Mouse (Mus musculus) embryonic facial prominence, embryonic 14.5 days (tissue): ENCODE data around the gene Ddx23. TPM values are rescaled to one million over a fixed set of nuclear protein-coding genes. Genes with fewer than 3 reads are reported as not detected.

Experiments
- ATAC-seq: fragments of 200-750 bp; cut with Nextera tagmentation; 2 replicates; pipeline ENCODE4 v1.8.0; 2017; ENCODE audit warnings: low read depth, moderate number of reproducible peaks, moderate TSS enrichment
- DNase-seq: peaks from one replicate; pipeline ENCODE4 v3.0.0-alpha.2; 2015; ENCODE audit warnings: low spot score
- H3K27ac ChIP-seq: fragments of 300-500 bp; sonication (generic); replicated peaks from 2 replicates; pipeline ENCODE4 v1.5.1; 2014; ENCODE audit warnings: low read depth, mild to moderate bottlenecking, low read length, moderate library complexity
- H3K27me3 ChIP-seq: fragments of 300-500 bp; sonication (generic); replicated peaks from 2 replicates; pipeline ENCODE4 v1.6.1; 2014; ENCODE audit warnings: low read length; ENCODE audit not compliant: control insufficient read depth, insufficient read depth
- H3K36me3 ChIP-seq: fragments of 300-500 bp; sonication (generic); 2 replicates; pipeline ENCODE4 v1.6.1; 2014; ENCODE audit warnings: low read length, mixed read lengths; ENCODE audit not compliant: control insufficient read depth, insufficient read depth
- H3K4me1 ChIP-seq: fragments of 300-500 bp; sonication (generic); 2 replicates; pipeline ENCODE4 v1.6.1; 2014; ENCODE audit warnings: antibody characterized with exemption, low read length; ENCODE audit not compliant: control insufficient read depth, insufficient read depth
- H3K4me2 ChIP-seq: fragments of 300-500 bp; sonication (generic); 2 replicates; pipeline ENCODE4 v1.6.1; 2014; ENCODE audit warnings: low read depth, mild to moderate bottlenecking, low read length, moderate library complexity, mixed read lengths
- H3K4me3 ChIP-seq: fragments of 300-500 bp; sonication (generic); 2 replicates; pipeline ENCODE4 v1.5.1; 2014; ENCODE audit warnings: low read depth, mild to moderate bottlenecking, low read length
- H3K9ac ChIP-seq: fragments of 300-500 bp; sonication (generic); 2 replicates; pipeline ENCODE4 v1.6.1; 2014; ENCODE audit warnings: low read depth, mild to moderate bottlenecking, low read length, moderate library complexity, mixed read lengths
- H3K9me3 ChIP-seq: fragments of 300-500 bp; sonication (generic); 2 replicates; pipeline ENCODE4 v1.6.1; 2016; ENCODE audit warnings: low read length; ENCODE audit not compliant: control insufficient read depth
- WGBS: fragments of 180-500 bp; shearing (Covaris S2); extraction: QIAGEN DNeasy Blood & Tissue Kit; methylation state at CpG from one replicate; pipeline ENCODE4 v1.1.7; 2014; 5-methylcytosine and 5-hydroxymethylcytosine counted together
- polyA plus RNA-seq: library from polyadenylated mRNA; unstranded; fragments of >200 nt; fragmentation: Nextera tagmentation; extraction: Ambion mirVana; gene quantifications from 2 replicates; pipeline ENCODE4 v1.2.1, GENCODE M21; 2014

Gene Ddx23
- polyA plus RNA-seq, 1 experiment from 2014 or later: 23.4 TPM

DNA sequence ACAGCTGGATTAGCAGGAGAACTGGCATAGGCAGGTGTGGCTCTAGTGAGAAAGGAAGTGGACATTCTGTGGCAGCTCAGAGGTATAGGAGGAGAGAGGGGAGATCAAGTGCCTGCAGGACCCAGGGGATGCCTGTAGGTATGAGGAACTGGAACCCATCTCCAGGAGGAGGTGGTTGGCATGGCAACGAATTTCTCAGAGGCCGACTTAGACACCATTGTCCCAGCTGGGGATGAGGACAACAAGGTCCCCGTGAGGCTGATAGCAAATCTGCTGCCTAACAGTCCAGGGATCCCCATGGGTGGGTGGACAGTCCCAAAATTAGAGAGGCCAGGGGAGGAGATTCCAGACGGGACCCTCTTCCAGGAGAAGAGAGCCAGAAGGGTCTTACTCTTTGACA lies 29.8 kb downstream of the Ddx23 start:
- no peak for DNase-seq
- Histone ChIP-seq H3K27me3 (peaks cover 29% of the 10 kb centered on the region; the same call in 1 of the 2 replicates), H3K9ac (peak overlapping the region; percentile 58), H3K4me3 (peak overlapping the region; percentile 80), H3K27ac (no peak overlapping the region; the same call in 1 of the 2 replicates), H3K36me3 (0 out of 2 replicates have a peak, but pooled peaks cover 3% of the 10 kb centered on the region), H3K9me3 (no peaks in the 10 kb centered on the region), H3K4me2 (peak overlapping the region; percentile 97), H3K4me1 (peaks cover 44% of the 10 kb centered on the region)
- 1% methylated on average over 4 of the region's 4 CpGs for WGBS
- ATAC-seq: no peak

DNA sequence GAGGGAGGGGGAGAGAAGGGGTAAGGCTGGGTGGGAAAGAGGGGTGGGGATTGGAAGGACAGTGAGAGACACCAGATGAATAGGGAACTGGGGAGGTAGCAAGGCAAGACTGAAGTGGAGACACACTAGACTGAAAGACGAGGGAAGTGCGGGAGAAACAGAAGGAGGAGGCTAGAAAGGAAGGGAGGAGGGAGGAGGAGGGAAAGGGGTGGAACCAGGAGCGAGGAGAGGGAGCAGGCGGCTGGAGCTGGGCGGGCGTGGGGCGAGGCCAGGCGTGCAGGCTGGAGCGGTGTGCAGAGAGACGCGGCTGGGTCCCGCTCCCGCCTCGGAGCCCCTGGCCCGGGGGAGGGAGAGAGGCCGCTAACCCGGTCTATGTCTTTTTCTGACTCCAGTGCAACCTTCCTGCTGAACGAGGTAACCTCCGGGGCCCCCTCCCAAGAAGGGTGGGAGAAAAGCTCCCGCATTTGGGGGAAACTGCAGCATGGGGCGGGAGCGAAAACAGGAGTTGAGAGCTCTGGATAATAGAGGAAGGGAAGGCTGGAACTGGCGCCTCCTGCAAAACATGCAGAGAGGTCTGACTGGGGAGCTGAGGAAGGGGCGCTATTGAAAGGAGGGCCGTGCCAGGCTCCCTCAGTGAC lies 30.5 kb downstream of the Ddx23 start:
- Histone ChIP-seq H3K9me3 (no peaks in the 10 kb centered on the region), H3K27me3 (peaks cover 29% of the 10 kb centered on the region; the same call in 1 of the 2 replicates), H3K4me1 (peaks cover 44% of the 10 kb centered on the region), H3K27ac (peak overlapping the region; percentile 28), H3K4me3 (peak overlapping the region; percentile 80), H3K9ac (peak overlapping the region; percentile 58), H3K4me2 (peak overlapping the region; percentile 97), H3K36me3 (no peaks in the 10 kb centered on the region)
- DNase-seq (peak; percentile 92), ATAC-seq (peak; percentile 78)
- 1% methylated on average over 23 of the region's 25 CpGs for WGBS

DNA sequence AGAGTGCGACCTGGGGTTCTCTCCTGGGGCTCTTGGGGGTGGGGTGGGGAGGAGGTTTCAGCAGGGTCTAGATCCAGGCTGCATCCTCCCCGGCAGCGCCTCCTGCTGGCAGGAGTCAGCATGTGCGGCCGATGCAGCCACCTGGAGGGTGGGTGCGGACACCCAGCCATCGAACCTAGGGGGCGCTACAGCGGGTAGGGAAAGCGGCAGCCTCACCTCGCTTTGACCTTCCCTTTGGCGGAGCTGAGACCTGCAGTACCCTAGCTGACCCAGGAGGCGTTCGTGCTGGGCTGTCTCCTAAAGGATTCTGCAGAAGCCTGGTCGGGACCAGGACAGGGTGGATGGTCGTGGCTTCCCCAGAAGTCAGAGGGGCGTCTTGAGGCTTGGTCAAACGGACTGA lies 31.2 kb downstream of the Ddx23 start:
- Histone ChIP-seq H3K4me3 (peak overlapping the region; percentile 80), H3K27ac (no peak overlapping the region), H3K4me2 (peak overlapping the region; percentile 97), H3K9ac (peak overlapping the region; percentile 58; the same call in 1 of the 2 replicates), H3K9me3 (no peaks in the 10 kb centered on the region), H3K36me3 (no peaks in the 10 kb centered on the region), H3K27me3 (peaks cover 29% of the 10 kb centered on the region; the same call in 1 of the 2 replicates), H3K4me1 (peaks cover 40% of the 10 kb centered on the region)
- DNase-seq: peak; percentile 60
- peak; percentile 23 for ATAC-seq
- 0% methylated on average over 11 of the region's 18 CpGs for WGBS

DNA sequence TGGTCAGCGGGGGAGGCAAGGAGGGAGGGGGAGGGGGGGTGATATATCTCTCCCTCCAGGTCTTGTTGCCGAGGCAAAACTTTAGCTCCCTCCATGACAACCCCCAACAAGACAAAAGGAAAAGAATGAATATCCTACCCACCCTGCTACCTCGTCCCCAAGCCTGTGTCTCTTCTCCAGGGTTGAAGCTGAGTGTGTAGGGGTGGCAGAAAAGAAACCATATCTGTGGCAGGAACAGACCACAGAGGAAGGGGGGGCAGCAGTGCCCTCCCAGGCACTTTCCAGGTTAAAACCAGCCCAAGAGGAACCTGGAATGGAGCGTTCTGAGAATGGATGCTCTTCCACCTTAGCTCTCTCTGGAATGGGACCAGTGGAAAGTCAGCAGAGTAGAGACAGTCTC lies 32.2 kb downstream of the Ddx23 start, which contains the start of gene Cacnb3:
TSS of gene Cacnb3 (plus strand) at position 301 of the 400 bp plus-strand sequence.
- Histone ChIP-seq H3K9me3 (no peaks in the 10 kb centered on the region), H3K27me3 (peaks cover 29% of the 10 kb centered on the region; the same call in 1 of the 2 replicates), H3K4me3 (peak within 1 kb of the TSS; percentile 80), H3K9ac (peak within 1 kb of the TSS; percentile 58; the same call in 1 of the 2 replicates), H3K27ac (no peak within 1 kb of the TSS), H3K4me2 (peak within 1 kb of the TSS; percentile 97), H3K36me3 (no peaks in the 10 kb centered on the region), H3K4me1 (peaks cover 30% of the 10 kb centered on the region)
- DNase-seq: no peak
- 30% methylated on average over 4 of the region's 4 CpGs for WGBS
- ATAC-seq: no peak

DNA sequence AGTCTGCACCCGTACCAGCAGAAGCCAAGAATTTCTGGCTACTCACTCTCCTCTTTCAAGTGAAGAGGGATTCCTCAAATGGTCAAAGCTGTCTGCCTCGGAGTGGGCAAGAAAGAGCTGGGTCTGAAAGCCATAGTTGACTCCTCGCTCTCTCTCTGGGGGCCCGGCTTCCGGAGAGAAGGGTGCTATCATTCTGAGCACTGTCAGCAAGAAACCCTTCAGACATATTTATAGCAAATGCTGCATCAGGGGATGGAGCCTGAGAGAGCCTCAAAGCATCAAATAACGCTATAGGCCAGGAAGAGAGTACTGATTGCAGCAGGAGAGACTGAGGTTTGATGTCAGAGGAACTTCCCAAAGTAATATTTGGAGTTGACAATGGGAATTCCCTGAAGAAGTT lies 33.2 kb downstream of the Ddx23 start:
- H3K4me1 ChIP-seq: peaks cover 28% of the 10 kb centered on the region
- no peaks in the 10 kb centered on the region for H3K9me3 ChIP-seq
- no peak overlapping the region for H3K9ac ChIP-seq
- WGBS: 49% methylated on average over 6 of the region's 6 CpGs
- DNase-seq (no peak), ATAC-seq (no peak)
- peaks cover 29% of the 10 kb centered on the region; the same call in 1 of the 2 replicates for H3K27me3 ChIP-seq
- H3K4me3 ChIP-seq: no peak overlapping the region
- H3K36me3 ChIP-seq: no peaks in the 10 kb centered on the region
- H3K4me2 ChIP-seq: no peak overlapping the region
- 0 out of 2 replicates have a peak overlapping the region, but pooled peaks have one; percentile 15 for H3K27ac ChIP-seq

DNA sequence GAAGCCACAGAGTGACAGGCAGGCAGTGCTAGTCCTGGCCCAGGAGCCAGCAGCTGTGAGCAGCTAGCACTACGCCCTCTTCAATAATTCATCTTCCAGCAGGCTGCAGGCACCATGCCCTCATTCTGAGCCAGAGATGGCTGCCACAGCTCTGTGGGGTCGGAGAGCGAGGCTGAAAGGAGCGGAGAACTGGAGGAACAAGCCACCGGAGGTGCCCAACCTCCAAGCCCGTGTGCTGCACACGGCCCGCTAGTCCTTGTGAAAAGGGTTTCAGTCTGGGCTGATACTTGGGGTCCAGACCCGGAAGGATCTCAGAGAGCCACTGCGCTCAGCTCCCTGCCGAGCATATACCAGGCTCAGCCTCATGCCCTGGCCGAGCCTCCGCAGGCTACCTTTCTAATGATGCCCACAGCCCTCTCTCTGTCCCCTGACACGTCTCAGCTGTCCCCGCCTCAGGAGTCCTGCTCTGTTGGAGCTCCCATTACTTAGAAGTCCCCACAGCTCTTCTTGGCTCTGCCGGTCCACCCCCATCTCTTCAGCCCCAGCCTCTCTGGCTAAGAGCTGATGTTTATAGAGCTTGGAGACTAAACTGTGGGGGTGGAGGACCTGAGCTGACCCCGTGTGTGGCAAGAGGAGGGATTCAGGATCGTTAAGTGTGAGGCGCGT lies 34.0 kb downstream of the Ddx23 start:
- 11% methylated on average over 15 of the region's 20 CpGs for WGBS
- Histone ChIP-seq H3K27me3 (peaks cover 22% of the 10 kb centered on the region; the same call in 1 of the 2 replicates), H3K9ac (peak overlapping the region; percentile 49), H3K4me1 (peaks cover 28% of the 10 kb centered on the region), H3K4me2 (peak overlapping the region; percentile 44), H3K4me3 (no peak overlapping the region), H3K27ac (no peak overlapping the region), H3K9me3 (0 out of 2 replicates have a peak, but pooled peaks cover 6% of the 10 kb centered on the region), H3K36me3 (no peaks in the 10 kb centered on the region)
- no peak for ATAC-seq
- DNase-seq: peak; percentile 66

DNA sequence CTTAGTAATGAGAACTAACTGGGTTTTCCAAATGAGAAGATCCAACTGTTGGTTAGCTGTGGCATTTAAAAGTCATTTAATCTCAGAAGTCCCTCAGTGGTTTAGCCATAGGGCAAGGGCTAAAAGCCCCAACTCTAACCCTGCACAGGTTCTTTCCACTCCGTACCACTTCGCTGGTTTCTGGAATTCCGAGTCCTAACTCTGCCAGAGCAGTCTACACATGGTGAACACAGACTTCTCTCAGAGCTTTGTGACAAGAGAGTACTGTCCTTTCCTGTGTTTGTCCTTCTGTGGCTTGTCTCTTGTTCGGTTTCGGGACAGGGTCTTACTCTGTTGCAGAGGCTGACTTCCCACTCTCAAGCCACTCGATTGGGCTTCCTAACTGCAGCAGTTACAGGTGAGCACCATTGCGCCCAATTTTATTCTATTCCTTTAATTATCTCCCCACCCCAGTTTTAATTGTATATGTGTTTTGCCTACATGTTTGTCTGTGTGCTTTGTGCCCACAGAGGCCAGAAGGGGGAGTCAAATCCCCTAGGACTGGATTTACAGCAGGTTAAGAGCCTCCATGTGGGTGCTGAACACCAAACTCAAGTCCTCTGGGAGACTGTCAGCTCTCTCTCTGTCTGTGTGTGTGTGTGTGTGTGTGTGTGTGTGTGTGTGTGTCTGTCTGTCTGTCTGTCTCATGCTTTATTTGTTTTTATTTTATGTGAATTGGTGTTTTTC lies 36.0 kb downstream of the Ddx23 start:
- DNase-seq (no peak), ATAC-seq (no peak)
- Histone ChIP-seq H3K36me3 (no peaks in the 10 kb centered on the region), H3K4me3 (no peak overlapping the region), H3K4me2 (no peak overlapping the region), H3K9ac (no peak overlapping the region), H3K27ac (no peak overlapping the region), H3K9me3 (0 out of 2 replicates have a peak, but pooled peaks cover 6% of the 10 kb centered on the region), H3K27me3 (peaks cover 13% of the 10 kb centered on the region; the same call in 1 of the 2 replicates), H3K4me1 (peaks cover 15% of the 10 kb centered on the region)
- 73% methylated on average over 7 of the region's 7 CpGs for WGBS

DNA sequence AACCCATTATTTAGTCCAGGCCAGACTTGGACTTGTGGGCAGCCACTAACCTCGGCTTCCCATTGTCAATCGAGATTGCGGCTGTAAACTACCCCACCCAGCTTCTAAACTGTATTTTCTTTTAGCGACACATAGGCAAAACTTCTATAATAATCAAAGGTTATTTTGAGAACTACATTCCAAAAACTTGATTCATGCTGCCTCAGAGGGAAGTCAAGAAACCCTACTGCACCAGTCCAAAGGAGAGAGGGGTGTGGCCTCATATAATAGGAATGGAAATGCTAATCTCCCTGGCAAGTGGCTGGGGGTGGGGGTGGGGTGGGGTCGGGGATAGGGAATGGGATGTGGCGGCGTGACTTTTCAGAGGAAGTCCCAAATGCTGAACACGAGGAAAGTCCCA lies 36.6 kb downstream of the Ddx23 start:
- H3K9me3 ChIP-seq: 0 out of 2 replicates have a peak, but pooled peaks cover 6% of the 10 kb centered on the region
- no peak overlapping the region for H3K4me2 ChIP-seq
- peak; percentile 65 for DNase-seq
- peaks cover 12% of the 10 kb centered on the region for H3K4me1 ChIP-seq
- H3K9ac ChIP-seq: no peak overlapping the region
- H3K4me3 ChIP-seq: no peak overlapping the region
- peaks cover 13% of the 10 kb centered on the region; the same call in 1 of the 2 replicates for H3K27me3 ChIP-seq
- no peaks in the 10 kb centered on the region for H3K36me3 ChIP-seq
- H3K27ac ChIP-seq: no peak overlapping the region
- ATAC-seq: no peak; the same call in 1 of the 2 replicates
- 22% methylated on average over 8 of the region's 8 CpGs for WGBS
